Mouse (Mus musculus) T-helper 2 cell (primary cell): ENCODE measurements around the gene Hnrnpll.

Experiments
- in situ Hi-C: fragments of 300-600 bp; cut with MboI, MseI; formaldehyde crosslinking; loops from one replicate; pipeline ENCODE4 v1.15.1; 2025; ENCODE audit warnings: high pct_unique_total_duplicates

The Hnrnpll gene

GRCm38 (mm10) chr17:80003851-80004250, 58.3 kb downstream of the Hnrnpll start:
- in situ Hi-C loops, result loop anchor here (10.0 kb wide), 1 partner anchor 339 kb away; no protein-coding TSS in a partner anchor

- in situ Hi-C loops, result loop anchor here (10.0 kb wide), 1 partner anchor 338 kb away; no protein-coding TSS in a partner anchor
These were observed 59.7 kb downstream of the Hnrnpll start for GRCm38 (mm10) chr17:80002385-80002852.

GRCm38 (mm10) chr17:79999631-80000030, 62.5 kb downstream of the Hnrnpll start:
- in situ Hi-C loops, result loop anchor here (10.0 kb wide), 1 partner anchor 335 kb away; no protein-coding TSS in a partner anchor

- in situ Hi-C loops, result no loop called here
These were observed 63.1 kb downstream of the Hnrnpll start for GRCm38 (mm10) chr17:79998986-79999385.

- in situ Hi-C loops, result no loop called here
These were observed 66.9 kb downstream of the Hnrnpll start for GRCm38 (mm10) chr17:79995091-79995691.

- in situ Hi-C loops, result no loop called here
These were observed 70.0 kb downstream of the Hnrnpll start for GRCm38 (mm10) chr17:79992114-79992513.

GRCm38 (mm10) chr17:79991166-79991958, 70.8 kb downstream of the Hnrnpll start:
- in situ Hi-C loops, result no loop called here

GRCm38 (mm10) chr17:79990161-79990560, 72.0 kb downstream of the Hnrnpll start:
- in situ Hi-C loops, result no loop called here

- in situ Hi-C loops, result no loop called here
These were observed 77.7 kb downstream of the Hnrnpll start for GRCm38 (mm10) chr17:79984450-79984849.

GRCm38 (mm10) chr17:79982955-79983529, 79.1 kb downstream of the Hnrnpll start:
- in situ Hi-C loops, result no loop called here

- in situ Hi-C loops, result no loop called here
These were observed 79.6 kb downstream of the Hnrnpll start for GRCm38 (mm10) chr17:79982548-79982947.

GRCm38 (mm10) chr17:79981758-79982481, 80.2 kb downstream of the Hnrnpll start:
- in situ Hi-C loops, result no loop called here

- in situ Hi-C loops, result no loop called here
These were observed 80.8 kb downstream of the Hnrnpll start for GRCm38 (mm10) chr17:79981348-79981747.

GRCm38 (mm10) chr17:79980421-79981120, 81.6 kb downstream of the Hnrnpll start:
- in situ Hi-C loops, result no loop called here
